Mouse (Mus musculus) kidney, postnatal 0 days (tissue): Measurements from ENCODE around the gene Arhgap33. TPM values are rescaled to one million over a fixed set of nuclear protein-coding genes. Genes with fewer than 3 reads are reported as not detected.

Experiments
- ATAC-seq: fragments of 200-750 bp; cut with Nextera tagmentation; replicated peaks from 2 replicates; pipeline ENCODE4 v1.8.0; 2017; ENCODE audit warnings: low read depth, moderate number of reproducible peaks, moderate TSS enrichment, moderate library complexity; ENCODE audit not compliant: low FRiP score
- DNase-seq: peaks from one replicate; pipeline ENCODE4 v3.0.0-alpha.2; 2016; ENCODE audit warnings: low spot score
- H3K27ac ChIP-seq: fragments of 300-500 bp; sonication (generic); 2 replicates; pipeline ENCODE4 v1.5.1; 2014; ENCODE audit warnings: mild to moderate bottlenecking
- H3K27me3 ChIP-seq: fragments of 300-500 bp; sonication (generic); 2 replicates; pipeline ENCODE4 v1.6.1; 2014; ENCODE audit warnings: low read length, mixed read lengths; ENCODE audit not compliant: insufficient read depth
- H3K36me3 ChIP-seq: fragments of 300-500 bp; sonication (generic); 2 replicates; pipeline ENCODE4 v1.6.1; 2014; ENCODE audit warnings: low read length, mixed read lengths; ENCODE audit not compliant: insufficient read depth
- H3K4me1 ChIP-seq: fragments of 300-500 bp; sonication (generic); replicated peaks from 2 replicates; pipeline ENCODE4 v1.6.1; 2014; ENCODE audit warnings: antibody characterized with exemption, low read length, mixed read lengths; ENCODE audit not compliant: insufficient read depth
- H3K4me2 ChIP-seq: fragments of 300-500 bp; sonication (generic); 2 replicates; pipeline ENCODE4 v1.6.1; 2014; ENCODE audit warnings: mild to moderate bottlenecking, low read length, moderate library complexity, mixed read lengths
- H3K4me3 ChIP-seq: fragments of 300-500 bp; sonication (generic); replicated peaks from 2 replicates; pipeline ENCODE4 v1.5.1; 2014; ENCODE audit warnings: low read depth, low read length
- H3K9ac ChIP-seq: fragments of 300-500 bp; sonication (generic); 2 replicates; pipeline ENCODE4 v1.6.1; 2014; ENCODE audit warnings: low read depth, low read length
- H3K9me3 ChIP-seq: fragments of 300-500 bp; sonication (generic); replicated peaks from 2 replicates; pipeline ENCODE4 v1.6.1; 2016; ENCODE audit warnings: low read length, inconsistent platforms, mixed read lengths
- CTCF ChIP-seq: IDR thresholded peaks from 2 replicates; pipeline ENCODE4 v1.5.1; 2016; ENCODE audit warnings: antibody characterized with exemption, low read depth, mild to moderate bottlenecking, moderate library complexity
- WGBS: fragments of 180-500 bp; shearing (Covaris S2); extraction: QIAGEN DNeasy Blood & Tissue Kit; methylation state at CpG from one replicate; pipeline ENCODE4 v1.1.7; 2014; 5-methylcytosine and 5-hydroxymethylcytosine counted together
- polyA plus RNA-seq: library from polyadenylated mRNA; unstranded; fragments of >200 nt; fragmentation: Nextera tagmentation; extraction: Ambion mirVana; gene quantifications from 2 replicates; pipeline ENCODE4 v1.2.1, GENCODE M21; 2015

The Arhgap33 gene
- polyA plus RNA-seq, 1 experiment from 2014 or later: 4.2 TPM

DNA sequence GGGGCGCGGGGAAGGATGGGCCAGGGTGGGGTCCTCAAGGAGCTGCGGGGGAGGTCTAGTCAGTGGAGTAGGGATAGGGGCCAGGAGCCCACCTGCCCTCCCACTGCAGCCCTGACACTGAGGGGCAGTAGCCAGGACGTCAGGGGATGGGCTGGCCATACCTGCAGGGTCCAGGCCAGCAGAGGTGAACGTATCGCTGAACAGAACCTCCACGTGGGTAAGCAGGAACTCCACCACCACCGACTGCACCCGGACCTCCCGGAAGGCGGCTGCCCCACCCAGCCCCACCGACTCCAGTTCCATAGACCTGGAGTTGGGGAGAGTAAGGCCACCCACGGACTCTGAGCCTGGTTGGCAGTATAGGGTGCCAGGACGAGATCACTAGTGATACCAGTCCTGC, 7.9 kb downstream of the Arhgap33 start:
- TF ChIP-seq CTCF: no peak
- H3K36me3 ChIP-seq: peaks cover 36% of the 10 kb centered on the region
- no peak for DNase-seq

DNA sequence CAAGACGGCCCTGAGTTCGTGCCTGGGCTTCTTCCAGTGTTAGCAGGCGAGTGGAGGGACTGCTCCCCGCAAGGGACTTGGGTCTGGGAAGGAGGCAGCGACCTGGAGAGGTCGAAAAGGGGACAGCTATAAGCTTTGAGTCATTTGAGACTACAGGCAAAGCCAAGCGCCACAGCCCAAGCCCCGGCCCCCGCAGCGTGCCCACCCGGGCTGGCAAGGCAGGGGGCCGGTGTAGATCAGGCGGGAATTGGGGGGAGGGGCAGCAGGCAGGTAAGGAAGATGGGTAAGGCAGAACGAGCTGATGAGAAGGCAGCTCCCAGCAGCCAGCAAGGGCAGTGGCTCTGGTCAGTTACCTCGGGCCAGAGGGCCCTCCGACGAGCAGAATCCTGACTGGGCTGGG, 8.5 kb downstream of the Arhgap33 start:
- peaks cover 15% of the 10 kb centered on the region; the same call in 1 of the 2 replicates for H3K4me1 ChIP-seq
- no peak for TF ChIP-seq CTCF
- H3K4me3 ChIP-seq: no peak overlapping the region
- peaks cover 36% of the 10 kb centered on the region for H3K36me3 ChIP-seq
- peak overlapping the region; percentile 46; the same call in 1 of the 2 replicates for H3K9ac ChIP-seq
- H3K27me3 ChIP-seq: no peaks in the 10 kb centered on the region
- 18% methylated on average over 17 of the region's 17 CpGs for WGBS
- peak overlapping the region; percentile 36 for H3K4me2 ChIP-seq
- H3K9me3 ChIP-seq: no peaks in the 10 kb centered on the region
- ATAC-seq (0 out of 2 replicates have a peak, but pooled peaks have one; percentile 11), DNase-seq (no peak)
- peak overlapping the region; percentile 51; the same call in 1 of the 2 replicates for H3K27ac ChIP-seq

More for the DNA sequence above, 7.9 kb downstream of the Arhgap33 start:
- WGBS: 67% methylated on average over 14 of the region's 14 CpGs
- H3K4me3 ChIP-seq: no peak overlapping the region
- no peaks in the 10 kb centered on the region for H3K27me3 ChIP-seq
- H3K4me2 ChIP-seq: no peak overlapping the region; the same call in 1 of the 2 replicates
- peaks cover 15% of the 10 kb centered on the region; the same call in 1 of the 2 replicates for H3K4me1 ChIP-seq
- H3K9me3 ChIP-seq: no peaks in the 10 kb centered on the region
- ATAC-seq: peak; percentile 19; the same call in 1 of the 2 replicates
- peak overlapping the region; percentile 46; the same call in 1 of the 2 replicates for H3K9ac ChIP-seq
- H3K27ac ChIP-seq: no peak overlapping the region

GRCm38 (mm10) chr7:30525954-30526353, 8.9 kb downstream of the Arhgap33 start:
- H3K27me3 ChIP-seq: no peaks in the 10 kb centered on the region
- no peaks in the 10 kb centered on the region for H3K9me3 ChIP-seq
- WGBS: 20% methylated on average over 10 of the region's 10 CpGs
- H3K4me1 ChIP-seq: peaks cover 15% of the 10 kb centered on the region; the same call in 1 of the 2 replicates
- DNase-seq (peak; percentile 56), ATAC-seq (peak; percentile 27; the same call in 1 of the 2 replicates)
- no peak overlapping the region for H3K4me3 ChIP-seq
- H3K27ac ChIP-seq: peak overlapping the region; percentile 51; the same call in 1 of the 2 replicates
- TF ChIP-seq CTCF: no peak
- peak overlapping the region; percentile 36 for H3K4me2 ChIP-seq
- peaks cover 36% of the 10 kb centered on the region for H3K36me3 ChIP-seq
- peak overlapping the region; percentile 46; the same call in 1 of the 2 replicates for H3K9ac ChIP-seq

GRCm38 (mm10) chr7:30524487-30524886, 10.4 kb downstream of the Arhgap33 start:
- H3K4me1 ChIP-seq: peaks cover 16% of the 10 kb centered on the region; the same call in 1 of the 2 replicates
- no peaks in the 10 kb centered on the region for H3K27me3 ChIP-seq
- no peak overlapping the region for H3K4me3 ChIP-seq
- no peak overlapping the region for H3K9ac ChIP-seq
- 84% methylated on average over 6 of the region's 6 CpGs for WGBS
- ATAC-seq: no peak
- peaks cover 29% of the 10 kb centered on the region for H3K36me3 ChIP-seq
- H3K9me3 ChIP-seq: no peaks in the 10 kb centered on the region
- no peak overlapping the region for H3K27ac ChIP-seq
- TF ChIP-seq CTCF: no peak
- H3K4me2 ChIP-seq: no peak overlapping the region
- no peak for DNase-seq

- no peak overlapping the region for H3K4me3 ChIP-seq
- no peaks in the 10 kb centered on the region for H3K9me3 ChIP-seq
- peak overlapping the region; percentile 19; the same call in 1 of the 2 replicates for H3K27ac ChIP-seq
- H3K36me3 ChIP-seq: peaks cover 16% of the 10 kb centered on the region; the same call in 1 of the 2 replicates
- DNase-seq (no peak), ATAC-seq (no peak; the same call in 1 of the 2 replicates)
- TF ChIP-seq CTCF: no peak
- no peaks in the 10 kb centered on the region for H3K27me3 ChIP-seq
- H3K9ac ChIP-seq: peak overlapping the region; percentile 35; the same call in 1 of the 2 replicates
- no peak overlapping the region for H3K4me2 ChIP-seq
- WGBS: 69% methylated on average over 10 of the region's 10 CpGs
- H3K4me1 ChIP-seq: peaks cover 17% of the 10 kb centered on the region; the same call in 1 of the 2 replicates
These were observed 12.0 kb downstream of the Arhgap33 start for GRCm38 (mm10) chr7:30522871-30523270.

DNA sequence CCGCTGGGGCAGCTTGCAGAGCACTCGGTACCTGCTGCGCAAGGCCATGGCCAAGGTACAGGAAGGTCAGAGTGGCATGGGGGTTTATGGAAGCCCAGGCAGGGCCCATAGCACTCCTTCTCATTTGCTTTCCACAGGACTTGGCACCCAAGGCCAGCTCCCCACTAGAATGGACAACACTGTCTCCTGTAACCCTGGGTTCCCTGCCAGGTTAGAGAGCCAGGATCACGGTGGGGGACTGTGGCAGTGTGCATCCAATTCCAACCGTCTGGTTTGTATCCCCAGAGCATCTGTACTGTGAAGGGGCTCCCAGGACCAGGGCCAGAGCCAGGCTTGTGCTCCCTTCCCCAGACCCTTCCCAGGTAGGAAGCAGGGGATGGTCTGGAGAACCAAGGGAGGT, 14.0 kb downstream of the Arhgap33 start:
- Histone ChIP-seq H3K4me1 (peaks cover 7% of the 10 kb centered on the region; the same call in 1 of the 2 replicates), H3K4me3 (no peak overlapping the region)

More for the DNA sequence above, 14.0 kb downstream of the Arhgap33 start:
- Histone ChIP-seq H3K4me2 (no peak overlapping the region), H3K27me3 (no peaks in the 10 kb centered on the region), H3K27ac (no peak overlapping the region), H3K9me3 (no peaks in the 10 kb centered on the region), H3K36me3 (peaks cover 14% of the 10 kb centered on the region; the same call in 1 of the 2 replicates), H3K9ac (no peak overlapping the region)
- ATAC-seq (no peak), DNase-seq (no peak)
- 70% methylated on average over 5 of the region's 5 CpGs for WGBS
- TF ChIP-seq CTCF: no peak
